14 mouse cellular contexts compared by ENCODE assay signal in genomic region chr17:53845796-53846195, GRCm38 (mm10). TPM values are rescaled to one million over a fixed set of nuclear protein-coding genes. Genes with fewer than 3 reads are reported as not detected.
DNase-seq lines count a peak whose midpoint lies in the region; ATAC-seq lines count a peak whose summit lies in the region.
"Had no signal": no experiment of that assay in that cellular context is flagged by ENCODE, and none has a peak within 500 bp of the region (broad histone marks: within the 10 kb centered on the region; RNA-seq: fewer than 3 reads in every experiment).

No protein-coding gene starts in this region.

- intact Hi-C loops in gastrocnemius, postnatal 36 days (cut with DNase I): no loop called here

- H3K4me2 ChIP-seq in embryonic facial prominence, embryonic 14.5 days (ENCODE audit: low read depth, low read length): no peak overlapping the region
- H3K4me2 ChIP-seq in intestine, embryonic 15.5 days (replicated peaks): no peak overlapping the region
- H3K4me2 ChIP-seq: limb, embryonic 15.5 days had no signal

- no peak overlapping the region for H3K4me3 ChIP-seq in embryonic facial prominence, embryonic 14.5 days (ENCODE audit: low read depth, low read length)
- no peak overlapping the region for H3K4me3 ChIP-seq in embryonic facial prominence, embryonic 10.5 days
- no peak overlapping the region for H3K4me3 ChIP-seq in intestine, embryonic 15.5 days (replicated peaks)
- H3K4me3 ChIP-seq: hindbrain, embryonic 10.5 days; limb, embryonic 15.5 days; myocyte had no signal

- ATAC-seq in embryonic facial prominence, embryonic 14.5 days (ENCODE audit: low read depth): no peak
- peak; percentile 86 for ATAC-seq in intestine, embryonic 15.5 days

- H3K9ac ChIP-seq in embryonic facial prominence, embryonic 14.5 days (ENCODE audit: low read depth, low read length): no peak overlapping the region
- H3K9ac ChIP-seq in intestine, embryonic 15.5 days: no peak overlapping the region
- H3K9ac ChIP-seq: limb, embryonic 15.5 days had no signal

- H3K27ac ChIP-seq in embryonic facial prominence, embryonic 14.5 days (replicated peaks; ENCODE audit: low read depth, low read length): no peak overlapping the region
- H3K27ac ChIP-seq in embryonic facial prominence, embryonic 10.5 days (replicated peaks): no peak overlapping the region
- H3K27ac ChIP-seq in intestine, embryonic 15.5 days: no peak overlapping the region
- H3K27ac ChIP-seq: hindbrain, embryonic 10.5 days; limb, embryonic 15.5 days had no signal

- 84% methylated on average over 7 of the region's 7 CpGs for WGBS in embryonic facial prominence, embryonic 14.5 days
- whole genome bisulfite sequencing in embryonic facial prominence, embryonic 10.5 days: 83% methylated on average over 7 of the region's 7 CpGs
- 58% methylated on average over 7 of the region's 7 CpGs for WGBS in intestine, embryonic 15.5 days

- H3K36me3 ChIP-seq in embryonic facial prominence, embryonic 14.5 days (ENCODE audit: control insufficient read depth, insufficient read depth, low read length): no peaks in the 10 kb centered on the region
- no peaks in the 10 kb centered on the region for H3K36me3 ChIP-seq in embryonic facial prominence, embryonic 10.5 days (replicated peaks)
- H3K36me3 ChIP-seq in intestine, embryonic 15.5 days: no peaks in the 10 kb centered on the region
- H3K36me3 ChIP-seq: hindbrain, embryonic 10.5 days; limb, embryonic 15.5 days had no signal

- no peaks in the 10 kb centered on the region for H3K9me3 ChIP-seq in embryonic facial prominence, embryonic 14.5 days (ENCODE audit: control insufficient read depth, low read length)
- 0 out of 2 replicates have a peak, but pooled peaks cover 2% of the 10 kb centered on the region for H3K9me3 ChIP-seq in embryonic facial prominence, embryonic 10.5 days
- H3K9me3 ChIP-seq in intestine, embryonic 15.5 days: no peaks in the 10 kb centered on the region
- H3K9me3 ChIP-seq: hindbrain, embryonic 10.5 days; limb, embryonic 15.5 days had no signal

- H3K27me3 ChIP-seq in embryonic facial prominence, embryonic 14.5 days (replicated peaks; ENCODE audit: control insufficient read depth, insufficient read depth, low read length): no peaks in the 10 kb centered on the region
- H3K27me3 ChIP-seq in embryonic facial prominence, embryonic 10.5 days (replicated peaks; ENCODE audit: low read depth, poor library complexity, severe bottlenecking): no peaks in the 10 kb centered on the region
- H3K27me3 ChIP-seq in intestine, embryonic 15.5 days (replicated peaks): no peaks in the 10 kb centered on the region
- H3K27me3 ChIP-seq: limb, embryonic 15.5 days had no signal

- DNase-seq in embryonic facial prominence, embryonic 14.5 days (ENCODE audit: low spot score): peak; percentile 2
- DNase-seq in embryonic facial prominence, embryonic 10.5 days (ENCODE audit: low spot score): no peak
- DNase-seq in 416B (ENCODE audit: low read depth): peak; percentile 31
- peak; percentile 82 to 83 for DNase-seq in kidney, postnatal 36 days
- no peak for DNase-seq in spleen, postnatal 36 days (ENCODE audit: low spot score in 2 of 2)
- no peak for DNase-seq in gastrocnemius, postnatal 36 days
- DNase-seq in embryo, embryonic 10 days (ENCODE audit: low spot score): no peak

- no peaks in the 10 kb centered on the region for H3K4me1 ChIP-seq in embryonic facial prominence, embryonic 14.5 days (ENCODE audit: control insufficient read depth, insufficient read depth, low read length)
- H3K4me1 ChIP-seq in embryonic facial prominence, embryonic 10.5 days: no peaks in the 10 kb centered on the region
- no peaks in the 10 kb centered on the region for H3K4me1 ChIP-seq in intestine, embryonic 15.5 days (replicated peaks)
- H3K4me1 ChIP-seq: hindbrain, embryonic 10.5 days; limb, embryonic 15.5 days had no signal

RNA-seq across cellular contexts. Expression of gene Sult1c2, which starts 0.3 kb away (rescaled TPM):
- not detected in 2 replicates for polyA plus RNA-seq in embryonic facial prominence, embryonic 14.5 days (2014; fragmentation: Nextera tagmentation; extraction: Ambion mirVana)
- polyA plus RNA-seq in embryonic facial prominence, embryonic 10.5 days (2016; fragmentation: Nextera tagmentation; extraction: Ambion mirVana): not detected in 2 replicates
- polyA plus RNA-seq in intestine, embryonic 15.5 days (2015; fragmentation: Nextera tagmentation; extraction: Ambion mirVana): 0.24 and 0.29 TPM in 2 replicates
- total RNA-seq in gastrocnemius, postnatal 36 days (2021): not detected
- total RNA-seq: layer of hippocampus, postnatal 10 days; megakaryocyte-erythroid progenitor cell, adult 5-6 weeks had no signal
- polyA plus RNA-seq: C2C12; hindbrain, embryonic 10.5 days; limb, embryonic 15.5 days; myocyte had no signal

Comparison
In these comparisons a context has a peak if more than half of its experiments do, and no peak if none do; other contexts are left out.
1. DNase-seq: peak in embryonic facial prominence, embryonic 14.5 days (single experiment), 416B (single experiment) and kidney, postnatal 36 days (2 of 2); none in embryonic facial prominence, embryonic 10.5 days (single experiment), spleen, postnatal 36 days (0 of 2), gastrocnemius, postnatal 36 days (0 of 2) and embryo, embryonic 10 days (single experiment).